Mouse (Mus musculus): ENCODE data around the gene Calr3.

The Calr3 gene

GRCm38 (mm10) chr8:72434952-72435351, 8.7 kb downstream of the Calr3 start:
- no peak for DNase-seq

- no peak for DNase-seq
Measured at GRCm38 (mm10) chr8:72429676-72430075, 14.0 kb downstream of the Calr3 start.

- DNase-seq, result no peak
Measured at GRCm38 (mm10) chr8:72422926-72423325, 20.7 kb downstream of the Calr3 start.

- DNase-seq, result peak; percentile 98
Measured at GRCm38 (mm10) chr8:72421362-72422335, 22.0 kb downstream of the Calr3 start, which contains the start of gene Eps15l1. Gene Eps15l1, minus strand, starts transcription at chr8:72421460.

- peak; percentile 58 for DNase-seq
Measured at GRCm38 (mm10) chr8:72420571-72421361, 22.9 kb downstream of the Calr3 start.

- DNase-seq, result no peak
Measured at GRCm38 (mm10) chr8:72418073-72418472, 25.6 kb downstream of the Calr3 start.

GRCm38 (mm10) chr8:72415252-72415651, 28.4 kb downstream of the Calr3 start:
- DNase-seq, result no peak

- DNase-seq, result no peak
Measured at GRCm38 (mm10) chr8:72413839-72414238, 29.8 kb downstream of the Calr3 start.

GRCm38 (mm10) chr8:72409443-72409842, 34.2 kb downstream of the Calr3 start:
- DNase-seq, result no peak

GRCm38 (mm10) chr8:72407878-72408277, 35.8 kb downstream of the Calr3 start:
- no peak for DNase-seq

GRCm38 (mm10) chr8:72402981-72403380, 40.7 kb downstream of the Calr3 start:
- DNase-seq, result no peak

GRCm38 (mm10) chr8:72401381-72401780, 42.3 kb downstream of the Calr3 start:
- DNase-seq, result no peak

- DNase-seq, result no peak
Measured at GRCm38 (mm10) chr8:72385737-72386136, 57.9 kb downstream of the Calr3 start.

GRCm38 (mm10) chr8:72382395-72382794, 61.3 kb downstream of the Calr3 start:
- DNase-seq, result no peak

GRCm38 (mm10) chr8:72380656-72381055, 63.0 kb downstream of the Calr3 start:
- DNase-seq, result peak; percentile 76

GRCm38 (mm10) chr8:72376900-72377299, 66.8 kb downstream of the Calr3 start:
- no peak for DNase-seq

GRCm38 (mm10) chr8:72376309-72376708, 67.4 kb downstream of the Calr3 start:
- DNase-seq, result no peak

- DNase-seq, result no peak
Measured at GRCm38 (mm10) chr8:72375161-72375560, 68.5 kb downstream of the Calr3 start.
